8 mouse cellular contexts compared by ENCODE assay signal in genomic region chr8:123255170-123255569, GRCm38 (mm10). TPM values are rescaled to one million over a fixed set of nuclear protein-coding genes. Genes with fewer than 3 reads are reported as not detected.
DNase-seq lines count a peak whose midpoint lies in the region; ATAC-seq and TF ChIP-seq lines count a peak whose summit lies in the region.

No protein-coding gene starts in this region.

- H3K4me2 ChIP-seq in forebrain, postnatal 0 days (ENCODE audit: low read depth) = peak overlapping the region; percentile 88

- DNase-seq in gastrocnemius, adult 2 months = no peak
- no peak for DNase-seq in gastrocnemius, postnatal 25 days
- DNase-seq in forebrain, postnatal 0 days = no peak
- DNase-seq in layer of hippocampus, postnatal 10 days (ENCODE audit: low spot score in 2 of 2) = no peak
- DNase-seq in cerebellum, adult 9-11 months = no peak

- WGBS in forebrain, postnatal 0 days = 75% methylated on average over 6 of the region's 6 CpGs

- H3K9ac ChIP-seq in forebrain, postnatal 0 days = peak overlapping the region; percentile 85; the same call in 1 of the 2 replicates

- peak overlapping the region; percentile 85 for H3K4me3 ChIP-seq in gastrocnemius, adult 2 months
- peak overlapping the region; percentile 97 for H3K4me3 ChIP-seq in E14TG2a.4 (replicated peaks; ENCODE audit: low read length)
- H3K4me3 ChIP-seq in forebrain, postnatal 0 days (ENCODE audit: low read depth, low read length) = peak overlapping the region; percentile 95
- peak overlapping the region; percentile 98 for H3K4me3 ChIP-seq in megakaryocyte, embryonic 14.5 days (replicated peaks)

- peak overlapping the region; percentile 95 for H3K27ac ChIP-seq in gastrocnemius, adult 2 months
- no peak overlapping the region for H3K27ac ChIP-seq in forebrain, postnatal 0 days (ENCODE audit: low read depth, low read length)

- H3K36me3 ChIP-seq in E14TG2a.4 (ENCODE audit: insufficient read depth, low read length) = peaks cover 63% of the 10 kb centered on the region
- H3K36me3 ChIP-seq in forebrain, postnatal 0 days (ENCODE audit: insufficient read depth) = peaks cover 52% of the 10 kb centered on the region
- H3K36me3 ChIP-seq in megakaryocyte, embryonic 14.5 days (replicated peaks; ENCODE audit: low read length) = peaks cover 68% of the 10 kb centered on the region

- intact Hi-C loops in gastrocnemius, adult 2 months (cut with DNase I) = no loop called here

- peaks cover 25% of the 10 kb centered on the region for H3K4me1 ChIP-seq in E14TG2a.4 (replicated peaks; ENCODE audit: low read depth, low read length)
- H3K4me1 ChIP-seq in forebrain, postnatal 0 days (ENCODE audit: insufficient read depth) = peaks cover 10% of the 10 kb centered on the region
- H3K4me1 ChIP-seq in megakaryocyte, embryonic 14.5 days = peaks cover 51% of the 10 kb centered on the region

- peaks cover 16% of the 10 kb centered on the region for H3K27me3 ChIP-seq in E14TG2a.4 (ENCODE audit: insufficient read depth, low read length)
- no peaks in the 10 kb centered on the region for H3K27me3 ChIP-seq in forebrain, postnatal 0 days (ENCODE audit: insufficient read depth, low read length)
- H3K27me3 ChIP-seq in megakaryocyte, embryonic 14.5 days (replicated peaks) = no peaks in the 10 kb centered on the region

- no peak for TF ChIP-seq CTCF in gastrocnemius, adult 2 months (IDR thresholded peaks at IDR 0.05)
- no peak for TF ChIP-seq CTCF in E14TG2a.4 (conservative IDR thresholded peaks at IDR 0.05; ENCODE audit: low read length)
- TF ChIP-seq CTCF in forebrain, postnatal 0 days (IDR thresholded peaks at IDR 0.05; ENCODE audit: low read depth) = no peak; the same call in 1 of the 2 replicates

- H3K9me3 ChIP-seq in E14TG2a.4 (ENCODE audit: low read length) = no peaks in the 10 kb centered on the region
- no peaks in the 10 kb centered on the region for H3K9me3 ChIP-seq in forebrain, postnatal 0 days (ENCODE audit: low read length)
- no peaks in the 10 kb centered on the region for H3K9me3 ChIP-seq in megakaryocyte, embryonic 14.5 days

- ATAC-seq in forebrain, postnatal 0 days = no peak
- no peak for ATAC-seq in cerebellum, adult (ENCODE audit: insufficient number of reproducible peaks, low FRiP score, low TSS enrichment)

RNA-seq across cellular contexts. Expression of gene Vps9d1, which starts 1.0 kb away (rescaled TPM):
- total RNA-seq in gastrocnemius, adult 2 months (2021) = 10 to 100 TPM; 17.7 to 18.3 TPM
- total RNA-seq in gastrocnemius, postnatal 25 days (2021) = 10 to 100 TPM; 12.2 to 13.7 TPM
- 54.4 and 94.6 TPM in 2 replicates for total RNA-seq in forebrain, postnatal 0 days (2014; rRNA removed)
- polyA plus RNA-seq in forebrain, postnatal 0 days (2015; fragmentation: Nextera tagmentation; extraction: Ambion mirVana) = 44.8 and 54.3 TPM in 2 replicates
- 49.9 and 179 TPM in 2 replicates for polyA plus RNA-seq in megakaryocyte, embryonic 14.5 days (2012; ENCODE audit: insufficient read depth, low replicate concordance)
- total RNA-seq in layer of hippocampus, postnatal 10 days (2021) = 10 to 100 TPM; 58.4 to 63.4 TPM

RNA-seq across cellular contexts. Expression of gene Zfp276, which starts 1.2 kb away (rescaled TPM):
- total RNA-seq in gastrocnemius, adult 2 months (2021) = 1 to 10 TPM; 5.2 to 8.1 TPM
- total RNA-seq in gastrocnemius, postnatal 25 days (2021) = 1 to 10 TPM; 5.2 to 6.5 TPM
- total RNA-seq in forebrain, postnatal 0 days (2014; rRNA removed) = 31.9 and 37.3 TPM in 2 replicates
- polyA plus RNA-seq in forebrain, postnatal 0 days (2015; fragmentation: Nextera tagmentation; extraction: Ambion mirVana) = 10.1 and 14.8 TPM in 2 replicates
- 5.0 and 11.6 TPM in 2 replicates for polyA plus RNA-seq in megakaryocyte, embryonic 14.5 days (2012; ENCODE audit: insufficient read depth, low replicate concordance)
- total RNA-seq in layer of hippocampus, postnatal 10 days (2021) = 10 to 100 TPM; 23.5 to 26.1 TPM

RNA-seq across cellular contexts. Expression of gene Spata2l, which starts 19.1 kb away (rescaled TPM):
- total RNA-seq in gastrocnemius, adult 2 months (2021) = 1 to 10 TPM; 1.5 to 2.3 TPM
- 1 to 10 TPM; 1.4 to 1.5 TPM for total RNA-seq in gastrocnemius, postnatal 25 days (2021)
- 10.2 and 12.2 TPM in 2 replicates for total RNA-seq in forebrain, postnatal 0 days (2014; rRNA removed)
- 11.3 and 14.8 TPM in 2 replicates for polyA plus RNA-seq in forebrain, postnatal 0 days (2015; fragmentation: Nextera tagmentation; extraction: Ambion mirVana)
- 5.3 and 6.1 TPM in 2 replicates for polyA plus RNA-seq in megakaryocyte, embryonic 14.5 days (2012; ENCODE audit: insufficient read depth, low replicate concordance)
- total RNA-seq in layer of hippocampus, postnatal 10 days (2021) = 10 to 100 TPM; 83.0 to 91.1 TPM

RNA-seq across cellular contexts. Expression of gene Cdk10, which starts 30.5 kb away (rescaled TPM):
- 10 to 100 TPM; 13.0 to 15.2 TPM for total RNA-seq in gastrocnemius, adult 2 months (2021)
- total RNA-seq in gastrocnemius, postnatal 25 days (2021) = 10 to 100 TPM; 10.1 to 12.0 TPM
- total RNA-seq in forebrain, postnatal 0 days (2014; rRNA removed) = 71.7 and 93.2 TPM in 2 replicates
- polyA plus RNA-seq in forebrain, postnatal 0 days (2015; fragmentation: Nextera tagmentation; extraction: Ambion mirVana) = 48.7 and 54.3 TPM in 2 replicates
- 39.4 and 48.1 TPM in 2 replicates for polyA plus RNA-seq in megakaryocyte, embryonic 14.5 days (2012; ENCODE audit: insufficient read depth, low replicate concordance)
- 10 to 100 TPM; 70.3 to 80.8 TPM for total RNA-seq in layer of hippocampus, postnatal 10 days (2021)

RNA-seq across cellular contexts. Expression of gene Spata33, which starts 42.5 kb away (rescaled TPM):
- total RNA-seq in gastrocnemius, adult 2 months (2021) = 1 to 10 TPM; 1.2 to 1.8 TPM
- total RNA-seq in gastrocnemius, postnatal 25 days (2021) = 1 to 10 TPM in 1 of 2 experiments, under 1 TPM in 1; 0.91 to 1.2 TPM
- 6.3 and 7.8 TPM in 2 replicates for total RNA-seq in forebrain, postnatal 0 days (2014; rRNA removed)
- 7.6 and 8.2 TPM in 2 replicates for polyA plus RNA-seq in forebrain, postnatal 0 days (2015; fragmentation: Nextera tagmentation; extraction: Ambion mirVana)
- not detected in 2 replicates for polyA plus RNA-seq in megakaryocyte, embryonic 14.5 days (2012; ENCODE audit: insufficient read depth, low replicate concordance)
- total RNA-seq in layer of hippocampus, postnatal 10 days (2021) = 1 to 10 TPM; 7.7 to 9.8 TPM
